Mouse (Mus musculus) lung, adult 18-20 months (tissue): Measurements from ENCODE around the gene Mcm10.

Experiments
- DNase-seq, 2 experiments: peaks; one replicate each; pipeline ENCODE4 v3.0.0; 2022; ENCODE audit warnings: mixed read lengths in 2 of 2

Gene Mcm10

GRCm38 (mm10) chr2:5031215-5031614, 18.6 kb upstream of the Mcm10 start:
- DNase-seq, result no peak

- no peak for DNase-seq
These were observed 17.2 kb upstream of the Mcm10 start for GRCm38 (mm10) chr2:5029808-5030207.

- DNase-seq, result no peak
These were observed 15.5 kb upstream of the Mcm10 start for GRCm38 (mm10) chr2:5028047-5028446.

DNA sequence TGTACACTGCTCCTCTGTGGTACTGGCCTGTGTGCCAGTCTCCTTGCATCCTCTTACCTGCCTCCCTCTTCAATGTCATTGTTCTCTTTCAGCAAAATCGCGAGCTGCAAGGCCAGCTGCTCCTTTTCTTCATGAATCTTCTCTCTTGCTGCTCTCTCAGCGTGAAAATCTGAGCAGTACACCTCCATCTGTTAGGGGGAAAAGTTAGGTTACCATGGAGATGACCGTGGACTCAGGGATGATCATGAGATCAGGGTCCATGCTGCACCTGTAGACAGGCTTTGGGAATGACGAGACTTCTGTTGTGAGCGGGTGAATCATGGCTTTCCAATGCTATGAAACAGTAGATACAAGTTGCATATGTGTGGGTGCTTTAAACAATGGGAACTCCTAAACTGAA, 14.5 kb upstream of the Mcm10 start:
- no peak for DNase-seq

DNA sequence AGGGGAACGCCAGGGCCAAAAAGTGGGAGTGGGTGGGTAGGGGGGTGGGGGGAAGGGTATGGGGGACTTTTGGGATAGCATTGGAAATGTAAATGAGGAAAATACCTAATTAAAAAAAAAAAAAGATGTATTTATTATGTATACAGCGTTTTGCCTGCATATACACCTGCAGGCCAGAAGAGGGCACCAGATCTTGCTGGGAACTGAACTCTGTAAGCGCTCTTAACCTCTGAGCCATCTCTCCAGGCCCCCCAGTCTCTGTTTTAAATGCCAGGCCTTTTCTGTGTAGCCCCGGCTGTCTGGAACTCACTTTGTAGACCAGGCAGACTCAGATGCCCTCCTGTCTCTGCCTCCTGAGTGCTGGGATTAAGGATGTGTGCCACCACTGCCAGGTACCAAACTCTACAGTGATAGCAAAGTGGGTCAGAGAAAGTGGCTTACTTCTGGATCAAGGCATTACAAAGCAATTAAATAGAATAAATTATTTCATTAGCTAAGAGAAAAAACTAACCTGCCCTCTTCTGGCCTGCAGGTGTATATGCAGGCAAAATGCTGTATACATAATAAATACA, 12.7 kb upstream of the Mcm10 start:
- DNase-seq, result no peak

DNA sequence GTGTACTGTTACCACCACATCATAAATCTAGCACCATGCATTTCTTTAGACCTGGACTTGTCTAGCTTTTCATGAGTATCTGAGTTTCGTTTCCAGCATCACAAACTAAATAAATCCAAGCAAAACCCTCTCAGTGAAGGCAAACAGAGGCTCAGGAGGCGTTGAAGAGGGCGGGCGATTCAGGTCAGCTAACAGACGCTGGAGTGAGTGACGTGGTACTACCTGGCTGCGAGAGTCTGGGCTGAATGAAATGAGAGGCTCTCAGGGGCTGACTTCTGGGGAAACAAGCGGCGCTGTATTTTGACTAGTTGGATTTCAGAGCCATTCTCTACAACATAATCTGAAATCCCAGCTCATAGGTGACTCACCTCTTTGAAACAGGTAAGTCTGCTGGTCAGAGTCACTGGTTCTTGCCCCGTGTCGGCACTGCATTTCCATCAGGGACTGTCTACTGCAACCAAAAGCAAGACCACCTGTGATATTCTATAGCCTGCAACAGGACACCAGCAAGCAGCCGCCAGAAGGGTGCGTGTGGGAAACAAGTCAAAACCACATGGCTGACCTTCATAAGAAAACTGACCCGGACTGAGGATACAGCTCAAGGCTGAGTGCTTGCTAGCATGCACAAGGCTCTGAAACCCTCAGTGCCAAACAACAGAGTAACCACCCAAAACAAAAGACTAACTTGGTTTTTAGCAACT, 11.3 kb upstream of the Mcm10 start:
- peak; percentile 11 to 38 for DNase-seq

GRCm38 (mm10) chr2:5023275-5023674, 10.7 kb upstream of the Mcm10 start:
- no peak for DNase-seq

DNA sequence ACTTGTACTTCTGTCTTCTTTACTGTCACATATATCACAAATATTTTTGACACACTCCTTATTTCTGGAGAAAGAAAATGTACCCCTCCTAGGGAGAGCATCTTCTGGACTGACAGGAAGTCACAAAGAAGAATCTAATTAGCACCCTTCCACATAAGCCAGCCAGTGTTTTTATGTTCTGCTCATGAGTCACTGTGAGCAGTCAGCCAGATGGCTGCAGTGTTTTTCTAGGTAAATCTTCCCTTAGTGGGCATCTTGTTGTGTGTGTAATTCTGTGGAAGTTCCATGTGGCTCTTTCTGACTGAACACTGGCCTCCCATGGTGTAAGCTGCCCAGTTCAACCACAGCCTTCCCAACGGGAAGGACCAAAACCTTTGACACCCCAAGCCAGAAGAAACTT, 7.1 kb upstream of the Mcm10 start:
- DNase-seq, result no peak

GRCm38 (mm10) chr2:5016922-5017321, 4.3 kb upstream of the Mcm10 start:
- DNase-seq, result no peak

- no peak for DNase-seq
These were observed 2.9 kb upstream of the Mcm10 start for GRCm38 (mm10) chr2:5015527-5015926.

DNA sequence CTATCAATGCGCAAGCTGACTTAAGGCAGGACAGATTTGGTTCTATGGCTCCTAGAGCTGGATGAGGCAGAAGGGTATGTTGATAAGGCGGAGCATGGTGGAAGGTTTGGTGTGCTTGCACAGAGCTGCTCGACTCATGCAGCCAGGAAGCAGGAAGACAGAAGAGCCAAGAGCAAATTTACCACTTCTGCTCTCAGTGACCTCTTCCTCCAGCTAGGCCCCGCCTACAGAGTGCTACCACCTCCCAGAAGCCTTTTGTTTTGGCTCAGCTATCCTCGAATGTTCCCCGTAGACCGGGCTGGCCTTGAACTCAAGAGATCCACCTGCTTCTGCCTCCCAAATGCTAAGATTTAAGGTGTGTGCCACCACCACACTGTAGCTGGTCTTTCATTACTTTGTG, 2.0 kb upstream of the Mcm10 start:
- peak in 1 of 2 experiments; percentile 21 for DNase-seq

DNA sequence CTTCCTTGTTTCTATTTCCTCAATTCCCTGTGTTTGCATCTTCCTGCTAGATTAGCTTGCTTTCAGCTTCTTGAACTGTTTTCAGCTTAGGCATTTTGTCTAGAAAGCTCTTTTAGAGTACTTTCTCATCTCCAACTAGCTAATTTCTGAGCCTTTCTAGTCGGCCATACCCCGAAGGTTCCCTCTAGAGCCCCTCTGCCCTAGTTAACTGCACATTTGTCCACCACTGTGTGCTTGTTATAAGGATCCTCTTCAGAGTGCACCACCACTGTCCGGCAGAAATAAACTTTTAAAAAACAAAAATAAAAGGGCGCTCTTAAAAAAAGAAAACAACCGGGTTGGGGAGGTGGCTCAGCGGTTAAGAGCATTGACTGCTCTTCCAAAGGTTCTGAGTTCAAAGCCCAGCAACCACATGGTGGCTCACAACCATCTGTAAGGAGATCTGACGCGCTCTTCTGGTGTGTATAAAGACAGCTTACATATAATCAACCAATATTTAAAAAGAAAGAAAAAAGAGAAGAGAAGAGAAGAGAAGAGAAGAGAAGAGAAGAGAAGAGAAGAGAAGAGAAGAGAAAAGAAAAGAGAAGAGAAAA, 597 bp downstream of the Mcm10 start:
- DNase-seq, result no peak

DNA sequence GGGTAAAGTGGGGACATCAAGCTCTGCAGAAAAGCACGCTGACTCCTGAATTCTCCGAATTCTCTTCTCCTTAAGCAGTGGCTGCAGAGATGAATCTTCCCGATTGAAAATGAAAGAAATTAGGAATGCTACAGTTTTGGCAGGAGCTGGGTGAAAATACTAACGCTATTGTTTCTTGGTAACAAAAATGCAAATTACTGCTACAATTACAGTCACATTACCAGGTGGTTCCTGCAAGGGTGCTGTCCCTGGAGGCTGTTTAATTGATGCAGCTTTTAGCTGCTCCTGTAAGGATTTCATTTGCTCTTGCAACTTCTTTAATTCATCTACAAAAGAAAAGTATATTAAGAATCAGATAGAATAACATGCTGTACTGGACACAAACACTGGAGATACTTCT, 5.5 kb downstream of the Mcm10 start:
- no peak for DNase-seq

- no peak for DNase-seq
These were observed 11.3 kb downstream of the Mcm10 start for GRCm38 (mm10) chr2:5001266-5001665.

DNA sequence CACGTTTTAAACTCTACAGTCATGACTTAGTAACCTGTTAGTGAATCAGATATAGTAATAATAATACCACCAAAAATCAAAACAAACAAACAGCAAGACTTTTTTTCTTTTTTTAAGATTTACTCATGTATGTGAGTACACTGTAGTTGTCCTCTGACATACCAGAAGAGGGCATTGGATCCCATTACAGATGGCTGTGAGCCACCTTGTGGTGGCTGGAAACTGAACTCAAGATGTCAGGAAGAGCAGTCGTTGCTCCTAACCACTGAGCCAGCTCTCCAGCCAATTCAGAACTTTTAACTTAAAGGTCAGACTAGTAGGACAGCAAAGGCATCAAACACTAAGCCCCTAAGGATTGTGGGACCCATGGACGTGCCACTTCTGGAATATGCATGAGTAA, 13.7 kb downstream of the Mcm10 start:
- peak in 1 of 2 experiments; percentile 6 for DNase-seq

DNA sequence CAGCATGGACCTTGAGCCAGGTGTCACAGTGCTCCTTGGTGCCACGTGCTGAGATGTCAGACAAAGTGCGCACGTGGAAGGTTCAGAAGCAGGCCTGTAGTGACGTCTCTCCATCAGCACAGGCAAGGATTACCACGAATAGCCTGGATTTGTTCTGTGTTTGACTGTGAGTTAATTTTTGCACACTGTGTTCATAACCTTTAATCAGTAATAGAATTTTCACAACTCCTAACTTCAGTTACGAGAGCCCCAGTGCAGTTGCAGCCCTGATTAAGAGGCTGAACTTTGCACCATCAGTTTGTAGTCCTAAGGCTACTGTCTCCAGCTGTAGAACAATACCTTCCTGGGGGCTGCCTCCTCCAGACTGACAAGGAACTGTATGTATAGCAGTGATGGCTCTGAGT, 16.2 kb downstream of the Mcm10 start:
- DNase-seq, result no peak

- DNase-seq, result peak in 1 of 2 experiments; percentile 4
These were observed 16.9 kb downstream of the Mcm10 start for GRCm38 (mm10) chr2:4995646-4996045.

DNA sequence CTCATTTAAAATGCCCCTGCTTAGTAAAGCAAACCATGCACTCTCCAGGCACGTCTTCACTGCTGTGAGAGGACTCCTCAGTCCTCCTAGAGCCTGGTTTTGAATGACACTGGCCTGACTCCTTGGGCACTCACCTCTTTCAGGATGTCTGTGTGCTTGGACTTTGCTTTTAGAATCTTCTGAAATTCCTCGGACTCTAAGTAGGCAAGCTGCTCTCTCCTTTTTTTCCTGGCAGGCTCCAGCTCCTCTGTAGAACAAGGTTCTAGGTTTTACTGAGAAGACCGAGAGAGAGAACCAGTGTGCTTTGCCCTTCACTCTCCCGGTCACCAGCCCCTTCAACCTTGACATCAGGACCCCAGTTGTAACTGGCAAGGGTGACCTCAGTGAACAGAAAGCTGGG, 18.2 kb downstream of the Mcm10 start:
- no peak for DNase-seq

GRCm38 (mm10) chr2:4993584-4993983, 19.0 kb downstream of the Mcm10 start:
- no peak for DNase-seq

DNA sequence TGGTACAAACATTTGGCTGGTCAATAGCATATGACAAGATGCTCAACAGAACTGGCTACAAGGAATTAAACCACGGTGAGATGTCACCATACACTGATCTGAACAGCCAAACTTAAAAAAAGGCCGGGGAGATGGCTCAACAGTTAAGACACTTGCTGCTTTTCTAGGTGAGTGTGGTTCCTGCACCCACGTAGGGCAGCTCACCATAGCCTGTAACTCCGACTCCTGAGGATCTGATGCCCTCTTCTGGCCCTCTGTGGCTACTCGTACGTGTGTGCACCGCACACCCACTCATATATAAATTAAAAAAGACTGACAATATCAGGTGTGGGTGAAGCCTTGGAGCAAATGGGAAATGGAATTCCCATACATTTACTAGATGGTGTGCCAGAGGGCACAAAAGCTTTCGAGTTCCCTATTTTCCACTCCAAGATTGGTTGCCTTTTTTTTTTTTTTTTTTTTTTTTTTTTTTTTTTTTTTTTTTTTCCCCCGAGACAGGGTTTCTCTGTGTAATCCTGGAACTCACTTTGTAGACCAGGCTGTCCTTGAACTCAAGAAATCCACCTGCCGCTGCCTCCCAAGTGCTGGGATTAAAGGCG, 23.7 kb downstream of the Mcm10 start:
- DNase-seq, result peak; percentile 15 to 20

- peak in 1 of 2 experiments; percentile 16 for DNase-seq
These were observed 25.0 kb downstream of the Mcm10 start for GRCm38 (mm10) chr2:4987388-4988180.

DNA sequence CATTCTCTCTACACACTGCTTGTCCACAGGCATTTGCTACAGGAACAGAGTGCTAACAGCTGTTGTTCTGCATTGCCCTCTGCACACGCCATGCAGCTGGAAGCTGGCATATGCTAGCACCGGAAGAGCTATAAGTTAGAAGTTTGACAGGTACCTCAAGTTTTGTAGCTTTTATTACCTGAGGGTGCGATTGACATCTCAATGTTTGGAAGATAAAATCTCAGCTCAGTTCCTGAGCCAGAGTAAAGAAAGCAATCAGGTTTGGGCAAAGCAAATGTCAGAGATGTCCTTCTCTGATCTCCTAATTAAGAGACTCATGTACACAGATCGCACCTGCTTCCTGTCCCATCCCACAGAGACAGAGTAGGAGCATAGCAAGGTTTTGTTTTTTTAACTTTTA, 25.8 kb downstream of the Mcm10 start:
- no peak for DNase-seq

DNA sequence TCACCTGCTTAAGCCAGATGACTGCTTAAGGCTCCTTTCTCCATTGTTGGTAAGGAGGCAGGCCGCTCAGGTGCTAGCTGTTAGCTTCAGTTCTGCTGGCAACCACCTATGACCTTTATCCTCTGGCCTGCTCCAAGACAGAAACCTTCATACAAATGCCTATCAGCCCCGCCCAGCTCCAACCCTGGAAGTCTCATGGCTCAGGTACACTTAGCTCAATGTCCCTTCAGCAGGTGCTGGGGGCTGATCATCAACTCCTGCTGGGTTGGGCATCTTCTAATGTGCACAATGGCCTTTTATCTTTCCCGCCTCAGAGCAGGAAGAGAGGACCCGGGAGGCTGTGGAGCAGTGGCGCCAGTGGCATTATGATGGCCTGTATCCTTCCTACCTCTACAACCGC, 27.6 kb downstream of the Mcm10 start:
- no peak for DNase-seq
